In the genomic region with DNA sequence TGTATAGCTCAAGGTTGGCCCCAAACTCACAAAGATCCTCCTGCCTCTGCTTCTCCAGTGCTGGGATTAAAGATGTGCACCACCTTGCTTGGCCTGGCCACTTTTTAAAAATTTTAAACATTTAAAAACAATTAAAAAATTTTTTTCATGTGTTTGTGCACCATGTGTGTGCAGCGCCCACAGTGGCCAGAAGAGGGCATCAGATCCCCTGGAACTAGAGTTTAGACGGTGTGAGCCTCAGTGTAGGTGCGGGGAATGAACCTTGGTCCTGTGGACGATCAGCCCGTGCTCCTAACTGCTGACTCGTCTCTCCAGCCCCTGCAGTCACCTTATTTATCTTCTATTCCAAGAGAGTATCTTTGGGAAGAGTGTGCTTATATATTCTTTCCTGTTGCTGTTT, we compare ENCODE assay signal across 26 mouse cellular contexts. TPM values are rescaled to one million over a fixed set of nuclear protein-coding genes. Genes with fewer than 3 reads are reported as not detected.
DNase-seq lines count a peak whose midpoint lies in the region; ATAC-seq and TF ChIP-seq lines count a peak whose summit lies in the region.
"Had no signal": no experiment of that assay in that cellular context is flagged by ENCODE, and none has a peak within 500 bp of the region (broad histone marks: within the 10 kb centered on the region; RNA-seq: fewer than 3 reads in every experiment).

No protein-coding gene starts in this region.

- DNase-seq in forebrain, postnatal 0 days = no peak
- no peak for DNase-seq in kidney, postnatal 0 days (ENCODE audit: low spot score)
- no peak for DNase-seq in lung, postnatal 0 days (ENCODE audit: low spot score)
- no peak for DNase-seq in lung, postnatal 14 days
- peak; percentile 66 for DNase-seq in ZHBTc4 (ENCODE audit: low read depth, low spot score)
- DNase-seq: adrenal gland, adult 2 months; cerebellum, adult 18-20 months; cerebellum, postnatal 14 days; heart, postnatal 10 days; kidney, adult 9 months; kidney, postnatal 36 days; layer of hippocampus, adult 9-11 months; lung, adult 18-20 months; lung, postnatal 36 days; thymus, postnatal 36 days had no signal

- H3K4me2 ChIP-seq in forebrain, postnatal 0 days (ENCODE audit: low read depth) = no peak overlapping the region
- H3K4me2 ChIP-seq in forebrain, embryonic 13.5 days = no peak overlapping the region
- H3K4me2 ChIP-seq in kidney, postnatal 0 days (ENCODE audit: low read length) = no peak overlapping the region
- H3K4me2 ChIP-seq in kidney, embryonic 16.5 days (replicated peaks; ENCODE audit: low read depth, low read length) = no peak overlapping the region
- H3K4me2 ChIP-seq in lung, postnatal 0 days (replicated peaks; ENCODE audit: low read depth, low read length) = no peak overlapping the region
- H3K4me2 ChIP-seq: embryonic facial prominence, embryonic 12.5 days; heart, embryonic 11.5 days; hindbrain, embryonic 13.5 days; limb, embryonic 13.5 days; neural tube, embryonic 15.5 days had no signal

- H3K9me3 ChIP-seq in forebrain, postnatal 0 days (ENCODE audit: low read length) = 0 out of 2 replicates have a peak, but pooled peaks cover 3% of the 10 kb centered on the region
- H3K9me3 ChIP-seq in forebrain, embryonic 13.5 days (replicated peaks) = peaks cover 8% of the 10 kb centered on the region; the same call in 1 of the 2 replicates
- no peaks in the 10 kb centered on the region for H3K9me3 ChIP-seq in kidney, postnatal 0 days (replicated peaks; ENCODE audit: low read length)
- 0 out of 2 replicates have a peak, but pooled peaks cover 5% of the 10 kb centered on the region for H3K9me3 ChIP-seq in kidney, embryonic 16.5 days (ENCODE audit: low read length)
- no peaks in the 10 kb centered on the region for H3K9me3 ChIP-seq in lung, postnatal 0 days (ENCODE audit: low read length)
- H3K9me3 ChIP-seq: embryonic facial prominence, embryonic 12.5 days; hindbrain, embryonic 13.5 days; neural tube, embryonic 15.5 days had no signal

- peaks cover 22% of the 10 kb centered on the region for H3K27me3 ChIP-seq in forebrain, postnatal 0 days (ENCODE audit: insufficient read depth, low read length)
- H3K27me3 ChIP-seq in forebrain, embryonic 13.5 days = peaks cover 38% of the 10 kb centered on the region
- no peaks in the 10 kb centered on the region for H3K27me3 ChIP-seq in kidney, postnatal 0 days (ENCODE audit: insufficient read depth, low read length)
- H3K27me3 ChIP-seq in kidney, embryonic 16.5 days (ENCODE audit: insufficient read depth, low read length) = peaks cover 17% of the 10 kb centered on the region
- peaks cover under 1% of the 10 kb centered on the region; the same call in 1 of the 2 replicates for H3K27me3 ChIP-seq in lung, postnatal 0 days (replicated peaks; ENCODE audit: insufficient read depth, low read length)

- no peak for ATAC-seq in forebrain, postnatal 0 days
- no peak for ATAC-seq in forebrain, embryonic 13.5 days
- ATAC-seq in kidney, postnatal 0 days (replicated peaks; ENCODE audit: low FRiP score, low read depth) = no peak
- ATAC-seq in kidney, embryonic 16.5 days (ENCODE audit: low FRiP score, low TSS enrichment) = no peak
- ATAC-seq in lung, postnatal 0 days = no peak
- ATAC-seq in megakaryocyte-erythroid progenitor cell, adult 5-6 weeks (replicated peaks; ENCODE audit: low FRiP score, low TSS enrichment, poor library complexity, severe bottlenecking) = no peak
- ATAC-seq: inflammation-experienced regulatory T-cells, adult 6 months; midbrain, embryonic 16.5 days had no signal

- H3K9ac ChIP-seq in forebrain, postnatal 0 days = no peak overlapping the region
- no peak overlapping the region for H3K9ac ChIP-seq in forebrain, embryonic 13.5 days
- H3K9ac ChIP-seq in kidney, postnatal 0 days (ENCODE audit: low read depth, low read length) = no peak overlapping the region
- no peak overlapping the region for H3K9ac ChIP-seq in kidney, embryonic 16.5 days (replicated peaks; ENCODE audit: low read length)
- H3K9ac ChIP-seq in lung, postnatal 0 days (replicated peaks; ENCODE audit: low read depth) = no peak overlapping the region
- H3K9ac ChIP-seq: embryonic facial prominence, embryonic 12.5 days; hindbrain, embryonic 13.5 days; limb, embryonic 13.5 days; neural tube, embryonic 15.5 days had no signal

- TF ChIP-seq EP300 in lung, postnatal 0 days (IDR thresholded peaks at IDR 0.05) = no peak

- WGBS in forebrain, postnatal 0 days = 89% methylated on average over 6 of the region's 6 CpGs
- WGBS in forebrain, embryonic 13.5 days = 90% methylated on average over 6 of the region's 6 CpGs
- 84% methylated on average over 6 of the region's 6 CpGs for WGBS in kidney, postnatal 0 days
- whole genome bisulfite sequencing in kidney, embryonic 16.5 days = 87% methylated on average over 6 of the region's 6 CpGs
- 83% methylated on average over 6 of the region's 6 CpGs for WGBS in lung, postnatal 0 days

- no peak overlapping the region for H3K4me3 ChIP-seq in forebrain, postnatal 0 days (ENCODE audit: low read depth, low read length)
- no peak overlapping the region for H3K4me3 ChIP-seq in forebrain, embryonic 13.5 days
- no peak overlapping the region for H3K4me3 ChIP-seq in kidney, postnatal 0 days (replicated peaks; ENCODE audit: low read depth, low read length)
- no peak overlapping the region for H3K4me3 ChIP-seq in kidney, embryonic 16.5 days (ENCODE audit: low read length)
- no peak overlapping the region for H3K4me3 ChIP-seq in lung, postnatal 0 days (ENCODE audit: low read depth, low read length)
- H3K4me3 ChIP-seq: embryonic facial prominence, embryonic 12.5 days; hindbrain, embryonic 13.5 days; limb, embryonic 13.5 days; neural tube, embryonic 15.5 days had no signal

- no peak overlapping the region for H3K27ac ChIP-seq in forebrain, postnatal 0 days (ENCODE audit: low read depth, low read length)
- no peak overlapping the region for H3K27ac ChIP-seq in forebrain, embryonic 13.5 days
- H3K27ac ChIP-seq in kidney, postnatal 0 days = no peak overlapping the region
- no peak overlapping the region for H3K27ac ChIP-seq in kidney, embryonic 16.5 days (ENCODE audit: low read length)
- no peak overlapping the region for H3K27ac ChIP-seq in lung, postnatal 0 days (ENCODE audit: low read length)
- H3K27ac ChIP-seq: embryonic facial prominence, embryonic 12.5 days; hindbrain, embryonic 13.5 days; limb, embryonic 13.5 days; neural tube, embryonic 15.5 days had no signal

- TF ChIP-seq CTCF in forebrain, postnatal 0 days (IDR thresholded peaks at IDR 0.05; ENCODE audit: low read depth) = 0 out of 2 replicates have a peak, but pooled peaks have one; percentile 22
- peak; percentile 22 for TF ChIP-seq CTCF in kidney, postnatal 0 days (IDR thresholded peaks at IDR 0.05; ENCODE audit: low read depth)
- TF ChIP-seq CTCF in lung, postnatal 0 days (IDR thresholded peaks at IDR 0.05) = peak; percentile 13; the same call in 1 of the 2 replicates

- no peaks in the 10 kb centered on the region for H3K4me1 ChIP-seq in forebrain, postnatal 0 days (ENCODE audit: insufficient read depth)
- H3K4me1 ChIP-seq in forebrain, embryonic 13.5 days = peaks cover 9% of the 10 kb centered on the region
- H3K4me1 ChIP-seq in kidney, postnatal 0 days (replicated peaks; ENCODE audit: insufficient read depth, low read length) = peaks cover 11% of the 10 kb centered on the region
- peaks cover 19% of the 10 kb centered on the region for H3K4me1 ChIP-seq in kidney, embryonic 16.5 days (ENCODE audit: insufficient read depth, low read length)
- peaks cover 6% of the 10 kb centered on the region for H3K4me1 ChIP-seq in lung, postnatal 0 days (ENCODE audit: insufficient read depth, low read depth, low read length)

- H3K36me3 ChIP-seq in forebrain, postnatal 0 days (ENCODE audit: insufficient read depth) = no peaks in the 10 kb centered on the region
- no peaks in the 10 kb centered on the region for H3K36me3 ChIP-seq in forebrain, embryonic 13.5 days (ENCODE audit: poor library complexity, severe bottlenecking)
- H3K36me3 ChIP-seq in kidney, postnatal 0 days (ENCODE audit: insufficient read depth, low read length) = no peaks in the 10 kb centered on the region
- H3K36me3 ChIP-seq in kidney, embryonic 16.5 days (ENCODE audit: insufficient read depth, low read length) = no peaks in the 10 kb centered on the region
- H3K36me3 ChIP-seq in lung, postnatal 0 days (ENCODE audit: insufficient read depth, low read length) = no peaks in the 10 kb centered on the region
- H3K36me3 ChIP-seq: embryonic facial prominence, embryonic 12.5 days; hindbrain, embryonic 13.5 days; neural tube, embryonic 15.5 days had no signal

RNA-seq across cellular contexts. Expression of gene Adprhl2, which starts 15.4 kb away (rescaled TPM):
- 72.1 and 74.8 TPM in 2 replicates for total RNA-seq in forebrain, postnatal 0 days (2014; rRNA removed)
- 77.8 and 83.3 TPM in 2 replicates for polyA plus RNA-seq in forebrain, postnatal 0 days (2015; fragmentation: Nextera tagmentation; extraction: Ambion mirVana)
- 70.9 and 81.6 TPM in 2 replicates for polyA plus RNA-seq in forebrain, embryonic 13.5 days (2015; fragmentation: Nextera tagmentation; extraction: Ambion mirVana)
- 64.5 and 65.2 TPM in 2 replicates for polyA plus RNA-seq in kidney, postnatal 0 days (2015; fragmentation: Nextera tagmentation; extraction: Ambion mirVana)
- 85.3 and 91.6 TPM in 2 replicates for polyA plus RNA-seq in kidney, embryonic 16.5 days (2015; fragmentation: Nextera tagmentation; extraction: Ambion mirVana)
- polyA plus RNA-seq in lung, postnatal 0 days (2015; fragmentation: Nextera tagmentation; extraction: Ambion mirVana) = 40.9 and 42.1 TPM in 2 replicates
- total RNA-seq in megakaryocyte-erythroid progenitor cell, adult 5-6 weeks (2014; fragmentation: Nextera tagmentation) = 30.8 and 33.7 TPM in 2 replicates
- total RNA-seq in megakaryocyte-erythroid progenitor cell, adult 5-6 weeks (2017) = 22.9 and 28.5 TPM in 2 replicates

RNA-seq across cellular contexts. Expression of gene Tekt2, which starts 19.4 kb away (rescaled TPM):
- total RNA-seq in forebrain, postnatal 0 days (2014; rRNA removed) = 2.1 and 3.4 TPM in 2 replicates
- 9.7 and 16.3 TPM in 2 replicates for polyA plus RNA-seq in forebrain, postnatal 0 days (2015; fragmentation: Nextera tagmentation; extraction: Ambion mirVana)
- 10.0 and 11.2 TPM in 2 replicates for polyA plus RNA-seq in forebrain, embryonic 13.5 days (2015; fragmentation: Nextera tagmentation; extraction: Ambion mirVana)
- polyA plus RNA-seq in kidney, postnatal 0 days (2015; fragmentation: Nextera tagmentation; extraction: Ambion mirVana) = 2.1 TPM in 2 replicates
- polyA plus RNA-seq in kidney, embryonic 16.5 days (2015; fragmentation: Nextera tagmentation; extraction: Ambion mirVana) = 3.9 and 5.5 TPM in 2 replicates
- polyA plus RNA-seq in lung, postnatal 0 days (2015; fragmentation: Nextera tagmentation; extraction: Ambion mirVana) = 14.6 and 15.7 TPM in 2 replicates
- not detected in 2 replicates for total RNA-seq in megakaryocyte-erythroid progenitor cell, adult 5-6 weeks (2014; fragmentation: Nextera tagmentation)
- not detected in 2 replicates for total RNA-seq in megakaryocyte-erythroid progenitor cell, adult 5-6 weeks (2017)
- total RNA-seq: granulocyte monocyte progenitor cell, adult 5-6 weeks had no signal
- polyA plus RNA-seq: inflammation-experienced regulatory T-cells, adult 6 months had no signal

RNA-seq across cellular contexts. Expression of gene Col8a2, which starts 19.5 kb away (rescaled TPM):
- total RNA-seq in forebrain, postnatal 0 days (2014; rRNA removed) = 6.5 and 11.6 TPM in 2 replicates
- 2.5 and 3.0 TPM in 2 replicates for polyA plus RNA-seq in forebrain, postnatal 0 days (2015; fragmentation: Nextera tagmentation; extraction: Ambion mirVana)
- polyA plus RNA-seq in forebrain, embryonic 13.5 days (2015; fragmentation: Nextera tagmentation; extraction: Ambion mirVana) = 0.96 and 1.4 TPM in 2 replicates
- polyA plus RNA-seq in kidney, postnatal 0 days (2015; fragmentation: Nextera tagmentation; extraction: Ambion mirVana) = 7.9 and 8.1 TPM in 2 replicates
- polyA plus RNA-seq in kidney, embryonic 16.5 days (2015; fragmentation: Nextera tagmentation; extraction: Ambion mirVana) = 11.1 and 11.4 TPM in 2 replicates
- polyA plus RNA-seq in lung, postnatal 0 days (2015; fragmentation: Nextera tagmentation; extraction: Ambion mirVana) = 1.4 and 1.9 TPM in 2 replicates
- not detected in 2 replicates for total RNA-seq in megakaryocyte-erythroid progenitor cell, adult 5-6 weeks (2014; fragmentation: Nextera tagmentation)
- not detected in 2 replicates for total RNA-seq in megakaryocyte-erythroid progenitor cell, adult 5-6 weeks (2017)
- total RNA-seq: granulocyte monocyte progenitor cell, adult 5-6 weeks had no signal
- polyA plus RNA-seq: inflammation-experienced regulatory T-cells, adult 6 months had no signal

RNA-seq across cellular contexts. Expression of gene Trappc3, which starts 43.9 kb away (rescaled TPM):
- 143 TPM in 2 replicates for total RNA-seq in forebrain, postnatal 0 days (2014; rRNA removed)
- polyA plus RNA-seq in forebrain, postnatal 0 days (2015; fragmentation: Nextera tagmentation; extraction: Ambion mirVana) = 199 and 202 TPM in 2 replicates
- polyA plus RNA-seq in forebrain, embryonic 13.5 days (2015; fragmentation: Nextera tagmentation; extraction: Ambion mirVana) = 141 and 143 TPM in 2 replicates
- polyA plus RNA-seq in kidney, postnatal 0 days (2015; fragmentation: Nextera tagmentation; extraction: Ambion mirVana) = 115 and 121 TPM in 2 replicates
- polyA plus RNA-seq in kidney, embryonic 16.5 days (2015; fragmentation: Nextera tagmentation; extraction: Ambion mirVana) = 113 and 120 TPM in 2 replicates
- 95.9 and 97.9 TPM in 2 replicates for polyA plus RNA-seq in lung, postnatal 0 days (2015; fragmentation: Nextera tagmentation; extraction: Ambion mirVana)
- total RNA-seq in megakaryocyte-erythroid progenitor cell, adult 5-6 weeks (2014; fragmentation: Nextera tagmentation) = 40.1 and 43.2 TPM in 2 replicates
- 55.9 and 81.1 TPM in 2 replicates for total RNA-seq in megakaryocyte-erythroid progenitor cell, adult 5-6 weeks (2017)

RNA-seq across cellular contexts. Expression of gene Map7d1, which starts 49.9 kb away (rescaled TPM):
- total RNA-seq in forebrain, postnatal 0 days (2014; rRNA removed) = 105 and 115 TPM in 2 replicates
- 63.6 and 71.1 TPM in 2 replicates for polyA plus RNA-seq in forebrain, postnatal 0 days (2015; fragmentation: Nextera tagmentation; extraction: Ambion mirVana)
- 53.5 and 58.2 TPM in 2 replicates for polyA plus RNA-seq in forebrain, embryonic 13.5 days (2015; fragmentation: Nextera tagmentation; extraction: Ambion mirVana)
- polyA plus RNA-seq in kidney, postnatal 0 days (2015; fragmentation: Nextera tagmentation; extraction: Ambion mirVana) = 22.4 and 27.3 TPM in 2 replicates
- 31.5 and 32.2 TPM in 2 replicates for polyA plus RNA-seq in kidney, embryonic 16.5 days (2015; fragmentation: Nextera tagmentation; extraction: Ambion mirVana)
- polyA plus RNA-seq in lung, postnatal 0 days (2015; fragmentation: Nextera tagmentation; extraction: Ambion mirVana) = 27.2 and 33.3 TPM in 2 replicates
- 6.4 and 8.0 TPM in 2 replicates for total RNA-seq in megakaryocyte-erythroid progenitor cell, adult 5-6 weeks (2014; fragmentation: Nextera tagmentation)
- total RNA-seq in megakaryocyte-erythroid progenitor cell, adult 5-6 weeks (2017) = 13.2 and 14.5 TPM in 2 replicates
